Mouse (Mus musculus): ENCODE data around the gene Pld4. TPM values are rescaled to one million over a fixed set of nuclear protein-coding genes. Genes with fewer than 3 reads are reported as not detected.

Gene Pld4
- polyA plus RNA-seq, 1 experiment = 1.1 TPM

GRCm38 (mm10) chr12:112746461-112746807 lies 14.0 kb upstream of the Pld4 start:
- Histone ChIP-seq H3K27me3 (ENCODE audit: control insufficient read depth, insufficient read depth, low read length, poor library complexity, severe bottlenecking) (no peaks in the 10 kb centered on the region), H3K36me3 (ENCODE audit: control insufficient read depth, insufficient read depth, low read length, poor library complexity, severe bottlenecking) (peaks cover 6% of the 10 kb centered on the region; the same call in 1 of the 2 replicates), H3K4me1 (ENCODE audit: control insufficient read depth, insufficient read depth, low read length) (no peaks in the 10 kb centered on the region), H3K27ac (ENCODE audit: insufficient read depth, low read length) (no peak overlapping the region), H3K4me3 (ENCODE audit: low read depth, low read length) (no peak overlapping the region), H3K9me3 (replicated peaks; ENCODE audit: control insufficient read depth, insufficient read depth, low read length, poor library complexity, severe bottlenecking) (no peaks in the 10 kb centered on the region), H3K9ac (ENCODE audit: low read depth, poor library complexity, severe bottlenecking) (no peak overlapping the region)
- no peak for TF ChIP-seq CTCF (IDR thresholded peaks at IDR 0.05; ENCODE audit: low read depth, low read length)
- TF ChIP-seq POLR2A (IDR thresholded peaks at IDR 0.05; ENCODE audit: insufficient read depth, low read length) = no peak
- TF ChIP-seq EP300 (IDR thresholded peaks at IDR 0.05; ENCODE audit: insufficient read depth, low read depth, low read length) = no peak

DNA sequence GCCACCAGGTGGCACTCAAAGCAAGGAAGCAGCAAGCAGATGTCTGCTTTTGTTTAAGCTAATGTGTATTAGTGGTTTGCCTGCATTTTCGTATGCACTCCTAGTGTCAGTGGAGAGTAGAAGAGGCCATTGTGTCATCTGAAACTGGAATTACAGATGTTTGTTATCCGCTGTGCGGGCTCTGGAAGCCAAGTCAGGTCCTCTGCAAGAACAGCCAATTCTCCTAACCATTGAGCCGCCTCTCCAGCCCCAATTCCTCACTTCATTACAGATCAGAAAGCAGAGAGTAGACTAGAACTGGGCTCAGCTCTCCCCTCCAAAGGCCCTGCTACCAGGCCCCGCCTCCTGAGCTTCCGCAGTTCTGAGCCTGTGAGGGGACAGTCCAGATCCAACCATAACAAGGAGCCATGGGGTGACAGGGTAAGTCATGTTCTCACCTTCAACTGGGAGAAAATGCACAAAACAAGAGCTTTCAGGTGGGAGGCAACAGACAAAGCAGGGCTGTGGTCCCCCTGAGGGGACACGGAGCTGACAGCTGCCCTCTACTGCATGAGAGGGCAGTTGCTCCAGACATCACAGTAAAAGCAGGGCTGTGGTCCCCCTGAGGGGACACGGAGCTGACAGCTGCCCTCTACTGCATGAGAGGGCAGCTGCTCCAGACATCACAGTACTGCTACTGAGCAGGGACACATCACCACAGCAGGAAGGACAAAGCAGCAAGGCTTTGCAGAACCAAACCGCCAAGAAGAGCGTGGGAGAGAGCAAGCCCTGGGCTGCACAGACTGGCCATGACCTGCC lies 13.4 kb upstream of the Pld4 start:
- TF ChIP-seq CTCF (IDR thresholded peaks at IDR 0.05; ENCODE audit: low read depth, low read length) (no peak), EP300 (IDR thresholded peaks at IDR 0.05; ENCODE audit: insufficient read depth, low read depth, low read length) (no peak), POLR2A (IDR thresholded peaks at IDR 0.05; ENCODE audit: insufficient read depth, low read length) (no peak)
- peaks cover 6% of the 10 kb centered on the region; the same call in 1 of the 2 replicates for H3K36me3 ChIP-seq (ENCODE audit: control insufficient read depth, insufficient read depth, low read length, poor library complexity, severe bottlenecking)
- no peak overlapping the region for H3K4me3 ChIP-seq (ENCODE audit: low read depth, low read length)

DNA sequence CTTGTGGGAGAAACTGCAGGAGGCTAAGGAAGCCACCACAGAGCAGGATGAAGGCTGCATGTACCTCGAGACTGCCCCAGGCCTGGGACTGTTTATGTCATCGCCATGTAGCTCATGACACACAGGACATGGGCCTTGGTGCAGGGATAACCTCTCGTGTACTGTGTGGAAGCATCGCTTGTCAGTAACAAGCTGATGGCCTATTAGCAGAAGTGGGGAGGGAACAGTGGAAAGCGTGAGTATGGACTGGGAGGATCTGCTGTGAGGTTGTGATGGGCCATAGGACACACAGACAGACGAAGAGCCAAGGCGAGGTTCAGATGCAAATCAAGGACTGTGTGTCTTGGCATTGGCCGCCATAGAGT lies 12.9 kb upstream of the Pld4 start:
- TF ChIP-seq POLR2A (IDR thresholded peaks at IDR 0.05; ENCODE audit: insufficient read depth, low read length) (no peak), EP300 (IDR thresholded peaks at IDR 0.05; ENCODE audit: insufficient read depth, low read depth, low read length) (no peak), CTCF (IDR thresholded peaks at IDR 0.05; ENCODE audit: low read depth, low read length) (no peak)
- Histone ChIP-seq H3K9ac (ENCODE audit: low read depth, poor library complexity, severe bottlenecking) (no peak overlapping the region), H3K4me3 (ENCODE audit: low read depth, low read length) (no peak overlapping the region)

More for the DNA sequence above, 13.4 kb upstream of the Pld4 start:
- H3K27ac ChIP-seq (ENCODE audit: insufficient read depth, low read length) = no peak overlapping the region
- H3K9me3 ChIP-seq (replicated peaks; ENCODE audit: control insufficient read depth, insufficient read depth, low read length, poor library complexity, severe bottlenecking) = no peaks in the 10 kb centered on the region
- no peaks in the 10 kb centered on the region for H3K4me1 ChIP-seq (ENCODE audit: control insufficient read depth, insufficient read depth, low read length)
- no peak overlapping the region for H3K9ac ChIP-seq (ENCODE audit: low read depth, poor library complexity, severe bottlenecking)
- no peaks in the 10 kb centered on the region for H3K27me3 ChIP-seq (ENCODE audit: control insufficient read depth, insufficient read depth, low read length, poor library complexity, severe bottlenecking)

DNA sequence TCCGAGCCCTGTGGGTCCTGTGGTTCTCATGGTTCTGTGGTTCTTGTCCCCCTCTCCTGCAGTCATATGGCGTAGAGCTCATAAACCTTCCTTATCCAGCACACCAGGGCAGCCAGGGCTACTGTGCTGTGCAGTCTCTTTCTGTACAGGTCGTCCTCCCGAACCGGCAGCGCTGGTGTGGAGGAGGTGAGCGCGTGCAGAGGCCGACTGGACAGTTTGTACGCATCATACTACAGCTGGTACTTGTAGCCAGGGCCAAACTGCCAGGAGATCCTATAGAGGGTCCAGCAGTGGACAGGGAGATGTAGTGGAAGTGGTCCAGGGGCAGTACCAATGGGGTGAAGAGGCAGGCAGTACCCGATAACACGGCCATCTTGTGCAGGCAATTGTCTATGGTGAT lies 9.5 kb upstream of the Pld4 start:
- TF ChIP-seq EP300 (IDR thresholded peaks at IDR 0.05; ENCODE audit: insufficient read depth, low read depth, low read length) (no peak), POLR2A (IDR thresholded peaks at IDR 0.05; ENCODE audit: insufficient read depth, low read length) (no peak), CTCF (IDR thresholded peaks at IDR 0.05; ENCODE audit: low read depth, low read length) (no peak)
- no peaks in the 10 kb centered on the region for H3K36me3 ChIP-seq (ENCODE audit: control insufficient read depth, insufficient read depth, low read length, poor library complexity, severe bottlenecking)
- no peak overlapping the region for H3K4me3 ChIP-seq (ENCODE audit: low read depth, low read length)
- no peak overlapping the region for H3K9ac ChIP-seq (ENCODE audit: low read depth, poor library complexity, severe bottlenecking)
- H3K4me1 ChIP-seq (ENCODE audit: control insufficient read depth, insufficient read depth, low read length) = no peaks in the 10 kb centered on the region
- no peak overlapping the region for H3K27ac ChIP-seq (ENCODE audit: insufficient read depth, low read length)
- H3K9me3 ChIP-seq (replicated peaks; ENCODE audit: control insufficient read depth, insufficient read depth, low read length, poor library complexity, severe bottlenecking) = no peaks in the 10 kb centered on the region
- H3K27me3 ChIP-seq (ENCODE audit: control insufficient read depth, insufficient read depth, low read length, poor library complexity, severe bottlenecking) = no peaks in the 10 kb centered on the region

More for the DNA sequence above, 12.9 kb upstream of the Pld4 start:
- no peaks in the 10 kb centered on the region for H3K27me3 ChIP-seq (ENCODE audit: control insufficient read depth, insufficient read depth, low read length, poor library complexity, severe bottlenecking)
- H3K4me1 ChIP-seq (ENCODE audit: control insufficient read depth, insufficient read depth, low read length) = no peaks in the 10 kb centered on the region
- no peak overlapping the region for H3K27ac ChIP-seq (ENCODE audit: insufficient read depth, low read length)
- no peaks in the 10 kb centered on the region for H3K9me3 ChIP-seq (replicated peaks; ENCODE audit: control insufficient read depth, insufficient read depth, low read length, poor library complexity, severe bottlenecking)
- H3K36me3 ChIP-seq (ENCODE audit: control insufficient read depth, insufficient read depth, low read length, poor library complexity, severe bottlenecking) = peaks cover 6% of the 10 kb centered on the region; the same call in 1 of the 2 replicates

DNA sequence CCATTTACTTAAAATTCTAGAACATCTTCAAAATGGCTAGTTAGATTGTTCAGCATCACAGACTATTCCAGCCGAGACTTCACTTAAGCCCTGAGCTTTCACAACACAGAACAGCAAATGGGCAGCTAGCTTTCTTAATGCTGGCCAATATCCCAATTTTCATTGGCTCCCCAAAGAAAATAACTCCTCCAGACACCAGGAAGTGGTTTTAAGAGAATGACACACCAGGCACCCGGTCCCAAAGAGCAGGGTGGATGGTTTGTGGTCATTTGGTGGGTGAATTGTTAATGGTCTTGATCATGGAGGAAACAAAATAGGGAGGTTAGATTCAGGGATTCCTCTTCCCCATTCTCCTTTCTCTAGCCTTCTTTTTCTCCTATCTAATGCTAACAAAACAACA lies 8.1 kb upstream of the Pld4 start:
- no peaks in the 10 kb centered on the region for H3K9me3 ChIP-seq (replicated peaks; ENCODE audit: control insufficient read depth, insufficient read depth, low read length, poor library complexity, severe bottlenecking)
- no peaks in the 10 kb centered on the region for H3K27me3 ChIP-seq (ENCODE audit: control insufficient read depth, insufficient read depth, low read length, poor library complexity, severe bottlenecking)
- H3K9ac ChIP-seq (ENCODE audit: low read depth, poor library complexity, severe bottlenecking) = no peak overlapping the region
- H3K36me3 ChIP-seq (ENCODE audit: control insufficient read depth, insufficient read depth, low read length, poor library complexity, severe bottlenecking) = no peaks in the 10 kb centered on the region
- H3K27ac ChIP-seq (ENCODE audit: insufficient read depth, low read length) = no peak overlapping the region
- H3K4me3 ChIP-seq (ENCODE audit: low read depth, low read length) = no peak overlapping the region
- H3K4me1 ChIP-seq (ENCODE audit: control insufficient read depth, insufficient read depth, low read length) = no peaks in the 10 kb centered on the region
- TF ChIP-seq EP300 (IDR thresholded peaks at IDR 0.05; ENCODE audit: insufficient read depth, low read depth, low read length) (no peak), CTCF (IDR thresholded peaks at IDR 0.05; ENCODE audit: low read depth, low read length) (no peak)

DNA sequence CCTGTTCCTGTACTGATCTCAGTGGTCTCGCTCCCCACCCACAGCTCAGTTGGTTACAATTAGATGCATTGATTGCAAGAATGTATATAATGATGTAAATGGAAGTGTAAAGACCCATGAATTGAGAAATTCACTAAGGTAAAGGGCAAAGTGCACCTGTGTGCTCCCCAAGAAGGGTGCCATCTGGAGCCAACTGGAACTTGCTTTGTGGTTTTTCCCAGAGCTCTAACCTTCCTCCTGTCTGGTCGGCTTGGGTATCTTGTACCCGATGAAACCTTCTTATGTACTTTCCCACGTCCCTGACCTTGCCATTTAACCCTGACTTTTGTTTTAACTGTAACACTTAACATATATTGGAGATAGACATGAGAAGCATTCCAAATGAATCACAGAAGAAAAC lies 4.6 kb upstream of the Pld4 start:
- Histone ChIP-seq H3K4me3 (ENCODE audit: low read depth, low read length) (no peak overlapping the region), H3K4me1 (ENCODE audit: control insufficient read depth, insufficient read depth, low read length) (no peaks in the 10 kb centered on the region), H3K9me3 (replicated peaks; ENCODE audit: control insufficient read depth, insufficient read depth, low read length, poor library complexity, severe bottlenecking) (no peaks in the 10 kb centered on the region), H3K27ac (ENCODE audit: insufficient read depth, low read length) (no peak overlapping the region), H3K27me3 (ENCODE audit: control insufficient read depth, insufficient read depth, low read length, poor library complexity, severe bottlenecking) (no peaks in the 10 kb centered on the region), H3K36me3 (ENCODE audit: control insufficient read depth, insufficient read depth, low read length, poor library complexity, severe bottlenecking) (no peaks in the 10 kb centered on the region), H3K9ac (ENCODE audit: low read depth, poor library complexity, severe bottlenecking) (no peak overlapping the region)
- TF ChIP-seq EP300 (IDR thresholded peaks at IDR 0.05; ENCODE audit: insufficient read depth, low read depth, low read length) (no peak), CTCF (IDR thresholded peaks at IDR 0.05; ENCODE audit: low read depth, low read length) (no peak), POLR2A (IDR thresholded peaks at IDR 0.05; ENCODE audit: insufficient read depth, low read length) (no peak)
